Mouse (Mus musculus): Measurements from ENCODE around the gene Creb3l2.

- TF ChIP-seq POLR2A (IDR thresholded peaks at IDR 0.05; ENCODE audit: borderline replicate concordance, extremely low read depth, low read depth, low read length) (no peak), CTCF (IDR thresholded peaks at IDR 0.05; ENCODE audit: insufficient read depth, low read length) (peak; percentile 69)
Observed at GRCm38 (mm10) chr6:37447704-37448466, 5.9 kb upstream of the Creb3l2 start.
